16 mouse cellular contexts compared by ENCODE assay signal in genomic region chr8:92515385-92515784, GRCm38 (mm10).
"Had no signal": no experiment of that assay in that cellular context is flagged by ENCODE, and none has a peak within 500 bp of the region (broad histone marks: within the 10 kb centered on the region; RNA-seq: fewer than 3 reads in every experiment).

No protein-coding gene starts in this region.

- H3K4me2 ChIP-seq: liver, embryonic 15.5 days; midbrain, embryonic 11.5 days; midbrain, embryonic 13.5 days; midbrain, embryonic 15.5 days; neural tube, embryonic 12.5 days; stomach, embryonic 15.5 days had no signal

- H3K4me1 ChIP-seq: liver, embryonic 15.5 days; megakaryocyte, embryonic 14.5 days; neural tube, embryonic 12.5 days; stomach, embryonic 15.5 days had no signal

- DNase-seq: liver, postnatal 0 days; lung, adult 2 months; lung, postnatal 36 days; right cerebral cortex, postnatal 14 days; thymus, adult 2 months; thymus, postnatal 25 days; thymus, postnatal 4 days had no signal

- ATAC-seq: liver, postnatal 0 days; midbrain, embryonic 13.5 days; midbrain, embryonic 15.5 days had no signal

- H3K27ac ChIP-seq: liver, embryonic 15.5 days; macrophage; midbrain, embryonic 15.5 days; neural tube, embryonic 12.5 days; stomach, embryonic 15.5 days; stomach, postnatal 0 days had no signal

- H3K36me3 ChIP-seq: liver, embryonic 15.5 days; midbrain, embryonic 13.5 days; midbrain, embryonic 15.5 days; neural tube, embryonic 12.5 days; stomach, embryonic 15.5 days had no signal

- H3K9me3 ChIP-seq: liver, embryonic 15.5 days; stomach, embryonic 15.5 days had no signal

- H3K4me3 ChIP-seq: liver, embryonic 15.5 days; midbrain, embryonic 13.5 days; midbrain, embryonic 15.5 days; neural tube, embryonic 12.5 days; stomach, embryonic 15.5 days had no signal

- H3K9ac ChIP-seq: liver, embryonic 15.5 days; liver, postnatal 0 days; midbrain, embryonic 13.5 days; midbrain, embryonic 15.5 days; neural tube, embryonic 12.5 days; stomach, embryonic 15.5 days had no signal

- H3K27me3 ChIP-seq: liver, embryonic 15.5 days; megakaryocyte, embryonic 14.5 days; midbrain, embryonic 13.5 days; midbrain, embryonic 15.5 days; neural tube, embryonic 12.5 days; stomach, embryonic 15.5 days had no signal
